Mouse (Mus musculus): ENCODE results near the gene Erbb3. TPM values are rescaled to one million over a fixed set of nuclear protein-coding genes. Genes with fewer than 3 reads are reported as not detected.

Gene Erbb3
- polyA plus RNA-seq, 1 experiment = 0.28 TPM

- no peaks in the 10 kb centered on the region for H3K79me2 ChIP-seq (ENCODE audit: control insufficient read depth, insufficient read depth)
- H3K4me3 ChIP-seq (ENCODE audit: insufficient read depth, poor library complexity, severe bottlenecking) = no peak overlapping the region
- no peaks in the 10 kb centered on the region for H3K27me3 ChIP-seq (ENCODE audit: control insufficient read depth, insufficient read depth, insufficient read length)
- no peaks in the 10 kb centered on the region for H3K36me3 ChIP-seq (ENCODE audit: control insufficient read depth, insufficient read depth)
- TF ChIP-seq CEBPB (IDR thresholded peaks at IDR 0.05; ENCODE audit: low read depth) = no peak
- TF ChIP-seq MYOG (IDR thresholded peaks at IDR 0.05; ENCODE audit: control insufficient read depth, extremely low read depth, insufficient read length) = no peak
- no peak for TF ChIP-seq FOSL1 (IDR thresholded peaks at IDR 0.05; ENCODE audit: insufficient read depth, low read length, poor library complexity, severe bottlenecking)
- no peak for TF ChIP-seq USF1 (IDR thresholded peaks at IDR 0.05; ENCODE audit: low read depth)
- TF ChIP-seq MYOD1 (IDR thresholded peaks at IDR 0.05; ENCODE audit: control insufficient read depth, insufficient read length, low read depth) = no peak
- TF ChIP-seq CTCF (IDR thresholded peaks at IDR 0.05; ENCODE audit: control insufficient read depth, insufficient read depth, insufficient read length) = no peak
- TF ChIP-seq MAX (IDR thresholded peaks at IDR 0.05) = no peak
- H3K79me3 ChIP-seq (ENCODE audit: low read depth) = no peaks in the 10 kb centered on the region
- H3ac ChIP-seq (ENCODE audit: control insufficient read depth, insufficient read length, low read depth) = no peak overlapping the region
These were observed 1.3 kb downstream of the Erbb3 start for GRCm38 (mm10) chr10:128588136-128588535.

GRCm38 (mm10) chr10:128587697-128588096, 1.8 kb downstream of the Erbb3 start:
- TF ChIP-seq MAX (IDR thresholded peaks at IDR 0.05) (no peak), FOSL1 (IDR thresholded peaks at IDR 0.05; ENCODE audit: insufficient read depth, low read length, poor library complexity, severe bottlenecking) (no peak), MYOG (IDR thresholded peaks at IDR 0.05; ENCODE audit: control insufficient read depth, extremely low read depth, insufficient read length) (no peak), CEBPB (IDR thresholded peaks at IDR 0.05; ENCODE audit: low read depth) (no peak), USF1 (IDR thresholded peaks at IDR 0.05; ENCODE audit: low read depth) (no peak), MYOD1 (IDR thresholded peaks at IDR 0.05; ENCODE audit: control insufficient read depth, insufficient read length, low read depth) (no peak)
- Histone ChIP-seq H3K27me3 (ENCODE audit: control insufficient read depth, insufficient read depth, insufficient read length) (no peaks in the 10 kb centered on the region), H3K4me3 (ENCODE audit: insufficient read depth, poor library complexity, severe bottlenecking) (no peak overlapping the region), H3K79me3 (ENCODE audit: low read depth) (no peaks in the 10 kb centered on the region), H3K36me3 (ENCODE audit: control insufficient read depth, insufficient read depth) (no peaks in the 10 kb centered on the region), H3K79me2 (ENCODE audit: control insufficient read depth, insufficient read depth) (no peaks in the 10 kb centered on the region), H3ac (ENCODE audit: control insufficient read depth, insufficient read length, low read depth) (no peak overlapping the region)

- Histone ChIP-seq H3K79me3 (ENCODE audit: low read depth) (no peaks in the 10 kb centered on the region), H3K4me3 (ENCODE audit: insufficient read depth, poor library complexity, severe bottlenecking) (no peak overlapping the region), H3K27me3 (ENCODE audit: control insufficient read depth, insufficient read depth, insufficient read length) (no peaks in the 10 kb centered on the region), H3ac (ENCODE audit: control insufficient read depth, insufficient read length, low read depth) (no peak overlapping the region), H3K36me3 (ENCODE audit: control insufficient read depth, insufficient read depth) (no peaks in the 10 kb centered on the region), H3K79me2 (ENCODE audit: control insufficient read depth, insufficient read depth) (no peaks in the 10 kb centered on the region)
- no peak for TF ChIP-seq CEBPB (IDR thresholded peaks at IDR 0.05; ENCODE audit: low read depth)
- TF ChIP-seq FOSL1 (IDR thresholded peaks at IDR 0.05; ENCODE audit: insufficient read depth, low read length, poor library complexity, severe bottlenecking) = no peak
- no peak for TF ChIP-seq CTCF (IDR thresholded peaks at IDR 0.05; ENCODE audit: control insufficient read depth, insufficient read depth, insufficient read length)
- TF ChIP-seq USF1 (IDR thresholded peaks at IDR 0.05; ENCODE audit: low read depth) = no peak
- no peak for TF ChIP-seq MYOD1 (IDR thresholded peaks at IDR 0.05; ENCODE audit: control insufficient read depth, insufficient read length, low read depth)
- TF ChIP-seq MAX (IDR thresholded peaks at IDR 0.05) = no peak
- TF ChIP-seq MYOG (IDR thresholded peaks at IDR 0.05; ENCODE audit: control insufficient read depth, extremely low read depth, insufficient read length) = no peak
These were observed 2.3 kb downstream of the Erbb3 start for GRCm38 (mm10) chr10:128587120-128587519.

- Histone ChIP-seq H3K4me3 (ENCODE audit: insufficient read depth, poor library complexity, severe bottlenecking) (no peak overlapping the region), H3K79me2 (ENCODE audit: control insufficient read depth, insufficient read depth) (no peaks in the 10 kb centered on the region), H3K27me3 (ENCODE audit: control insufficient read depth, insufficient read depth, insufficient read length) (no peaks in the 10 kb centered on the region), H3K79me3 (ENCODE audit: low read depth) (no peaks in the 10 kb centered on the region), H3ac (ENCODE audit: control insufficient read depth, insufficient read length, low read depth) (no peak overlapping the region), H3K36me3 (ENCODE audit: control insufficient read depth, insufficient read depth) (no peaks in the 10 kb centered on the region)
- TF ChIP-seq MYOD1 (IDR thresholded peaks at IDR 0.05; ENCODE audit: control insufficient read depth, insufficient read length, low read depth) (no peak), MYOG (IDR thresholded peaks at IDR 0.05; ENCODE audit: control insufficient read depth, extremely low read depth, insufficient read length) (no peak), CTCF (IDR thresholded peaks at IDR 0.05; ENCODE audit: control insufficient read depth, insufficient read depth, insufficient read length) (no peak), MAX (IDR thresholded peaks at IDR 0.05) (no peak), FOSL1 (IDR thresholded peaks at IDR 0.05; ENCODE audit: insufficient read depth, low read length, poor library complexity, severe bottlenecking) (no peak), USF1 (IDR thresholded peaks at IDR 0.05; ENCODE audit: low read depth) (no peak), CEBPB (IDR thresholded peaks at IDR 0.05; ENCODE audit: low read depth) (no peak)
These were observed 2.9 kb downstream of the Erbb3 start for GRCm38 (mm10) chr10:128586546-128586945.

GRCm38 (mm10) chr10:128584386-128584785, 5.1 kb downstream of the Erbb3 start:
- TF ChIP-seq MAX (IDR thresholded peaks at IDR 0.05) = no peak
- no peak for TF ChIP-seq FOSL1 (IDR thresholded peaks at IDR 0.05; ENCODE audit: insufficient read depth, low read length, poor library complexity, severe bottlenecking)
- H3ac ChIP-seq (ENCODE audit: control insufficient read depth, insufficient read length, low read depth) = no peak overlapping the region
- no peak overlapping the region for H3K4me3 ChIP-seq (ENCODE audit: insufficient read depth, poor library complexity, severe bottlenecking)
- no peaks in the 10 kb centered on the region for H3K79me3 ChIP-seq (ENCODE audit: low read depth)
- no peaks in the 10 kb centered on the region for H3K36me3 ChIP-seq (ENCODE audit: control insufficient read depth, insufficient read depth)
- H3K79me2 ChIP-seq (ENCODE audit: control insufficient read depth, insufficient read depth) = no peaks in the 10 kb centered on the region
- no peaks in the 10 kb centered on the region for H3K27me3 ChIP-seq (ENCODE audit: control insufficient read depth, insufficient read depth, insufficient read length)

GRCm38 (mm10) chr10:128583644-128584043, 5.8 kb downstream of the Erbb3 start:
- Histone ChIP-seq H3K36me3 (ENCODE audit: control insufficient read depth, insufficient read depth) (no peaks in the 10 kb centered on the region), H3K4me3 (ENCODE audit: insufficient read depth, poor library complexity, severe bottlenecking) (no peak overlapping the region), H3ac (ENCODE audit: control insufficient read depth, insufficient read length, low read depth) (no peak overlapping the region), H3K27me3 (ENCODE audit: control insufficient read depth, insufficient read depth, insufficient read length) (no peaks in the 10 kb centered on the region), H3K79me3 (ENCODE audit: low read depth) (no peaks in the 10 kb centered on the region), H3K79me2 (ENCODE audit: control insufficient read depth, insufficient read depth) (no peaks in the 10 kb centered on the region)
- no peak for TF ChIP-seq MYOD1 (IDR thresholded peaks at IDR 0.05; ENCODE audit: control insufficient read depth, insufficient read length, low read depth)
- no peak for TF ChIP-seq MAX (IDR thresholded peaks at IDR 0.05)
- no peak for TF ChIP-seq CTCF (IDR thresholded peaks at IDR 0.05; ENCODE audit: control insufficient read depth, insufficient read depth, insufficient read length)
- no peak for TF ChIP-seq FOSL1 (IDR thresholded peaks at IDR 0.05; ENCODE audit: insufficient read depth, low read length, poor library complexity, severe bottlenecking)
